Mouse (Mus musculus): ENCODE results near the gene Lsamp. TPM values are rescaled to one million over a fixed set of nuclear protein-coding genes. Genes with fewer than 3 reads are reported as not detected.

Lsamp gene
- polyA plus RNA-seq, 1 experiment from 2014 or later = 21.5 TPM

DNA sequence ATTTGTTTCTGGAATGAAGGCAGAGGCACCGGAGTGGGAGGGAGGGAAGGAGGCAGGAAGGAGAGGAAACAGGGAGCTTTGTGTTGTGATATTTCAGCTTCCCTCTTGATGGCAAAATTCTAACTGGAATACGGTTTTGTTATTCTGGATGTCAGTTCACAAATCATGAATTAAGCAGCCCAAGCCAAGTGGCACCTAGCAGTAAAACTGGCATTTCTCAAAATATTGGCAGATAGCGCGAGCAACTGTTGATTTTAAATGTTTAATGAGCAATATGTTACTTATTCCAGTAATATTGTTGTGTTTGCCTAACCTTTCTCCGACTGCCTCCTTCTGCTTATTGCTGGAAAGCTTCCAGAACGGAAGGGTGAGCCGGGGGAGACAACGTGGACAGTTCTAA lies 2118.5 kb downstream of the Lsamp start:
- DNase-seq (ENCODE audit: low spot score) (no peak), ATAC-seq (replicated peaks; ENCODE audit: low FRiP score) (no peak)
- no peaks in the 10 kb centered on the region for H3K9me3 ChIP-seq (ENCODE audit: control insufficient read depth, low read length)
- H3K4me1 ChIP-seq (replicated peaks; ENCODE audit: control insufficient read depth, insufficient read depth, low read length) = no peaks in the 10 kb centered on the region
- no peaks in the 10 kb centered on the region for H3K27me3 ChIP-seq (ENCODE audit: control insufficient read depth, insufficient read depth, low read length)
- no peak overlapping the region for H3K9ac ChIP-seq (ENCODE audit: low read length)
- WGBS = 90% methylated on average over 8 of the region's 8 CpGs
- H3K36me3 ChIP-seq (ENCODE audit: control insufficient read depth, insufficient read depth, low read length) = no peaks in the 10 kb centered on the region
- no peak overlapping the region for H3K4me3 ChIP-seq (ENCODE audit: low read depth, low read length)
- H3K4me2 ChIP-seq (ENCODE audit: low read depth, low read length, severe bottlenecking) = no peak overlapping the region
- H3K27ac ChIP-seq (ENCODE audit: low read depth, low read length) = no peak overlapping the region

GRCm38 (mm10) chr16:42112251-42112650 lies 2128.1 kb downstream of the Lsamp start:
- DNase-seq (ENCODE audit: low spot score) (no peak), ATAC-seq (replicated peaks; ENCODE audit: low FRiP score) (no peak)
- Histone ChIP-seq H3K9me3 (ENCODE audit: control insufficient read depth, low read length) (no peaks in the 10 kb centered on the region), H3K27me3 (ENCODE audit: control insufficient read depth, insufficient read depth, low read length) (no peaks in the 10 kb centered on the region), H3K9ac (ENCODE audit: low read length) (no peak overlapping the region), H3K4me2 (ENCODE audit: low read depth, low read length, severe bottlenecking) (no peak overlapping the region), H3K27ac (ENCODE audit: low read depth, low read length) (no peak overlapping the region), H3K36me3 (ENCODE audit: control insufficient read depth, insufficient read depth, low read length) (no peaks in the 10 kb centered on the region), H3K4me1 (replicated peaks; ENCODE audit: control insufficient read depth, insufficient read depth, low read length) (no peaks in the 10 kb centered on the region), H3K4me3 (ENCODE audit: low read depth, low read length) (no peak overlapping the region)
- 90% methylated on average over 1 of the region's 1 CpGs for WGBS

DNA sequence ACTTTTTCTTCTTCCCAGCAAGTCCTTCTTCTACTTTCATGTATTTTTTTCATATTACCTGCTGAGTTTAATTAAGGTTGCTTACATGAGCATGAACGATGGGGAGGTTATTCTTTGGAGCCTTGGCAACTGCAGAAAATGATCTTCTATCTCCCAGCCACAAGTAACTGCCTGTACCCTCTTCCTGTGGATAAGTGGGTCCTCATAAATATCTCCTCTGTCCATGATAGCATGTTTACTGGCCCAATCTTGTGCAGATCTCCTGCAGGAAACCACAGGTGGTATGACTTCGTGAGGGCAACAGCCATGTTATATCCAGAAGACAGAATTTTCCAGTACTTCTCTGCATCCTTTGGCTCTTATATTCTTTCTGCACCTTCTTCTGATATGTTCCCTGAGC lies 2129.1 kb downstream of the Lsamp start:
- no peak for DNase-seq (ENCODE audit: low spot score)
- no peak for ATAC-seq (replicated peaks; ENCODE audit: low FRiP score)
- H3K27me3 ChIP-seq (ENCODE audit: control insufficient read depth, insufficient read depth, low read length) = no peaks in the 10 kb centered on the region

GRCm38 (mm10) chr16:42121788-42122187 lies 2137.6 kb downstream of the Lsamp start:
- H3K27me3 ChIP-seq (ENCODE audit: control insufficient read depth, insufficient read depth, low read length) = no peaks in the 10 kb centered on the region
- H3K9ac ChIP-seq (ENCODE audit: low read length) = no peak overlapping the region
- WGBS = 93% methylated on average over 6 of the region's 6 CpGs
- no peak overlapping the region for H3K27ac ChIP-seq (ENCODE audit: low read depth, low read length)
- H3K4me3 ChIP-seq (ENCODE audit: low read depth, low read length) = no peak overlapping the region
- ATAC-seq (replicated peaks; ENCODE audit: low FRiP score) = no peak
- no peak overlapping the region for H3K4me2 ChIP-seq (ENCODE audit: low read depth, low read length, severe bottlenecking)
- no peaks in the 10 kb centered on the region for H3K36me3 ChIP-seq (ENCODE audit: control insufficient read depth, insufficient read depth, low read length)
- H3K4me1 ChIP-seq (replicated peaks; ENCODE audit: control insufficient read depth, insufficient read depth, low read length) = 0 out of 2 replicates have a peak, but pooled peaks cover 2% of the 10 kb centered on the region
- no peak for DNase-seq (ENCODE audit: low spot score)
- H3K9me3 ChIP-seq (ENCODE audit: control insufficient read depth, low read length) = no peaks in the 10 kb centered on the region

More for the DNA sequence above, 2129.1 kb downstream of the Lsamp start:
- Histone ChIP-seq H3K9ac (ENCODE audit: low read length) (no peak overlapping the region), H3K9me3 (ENCODE audit: control insufficient read depth, low read length) (no peaks in the 10 kb centered on the region), H3K4me3 (ENCODE audit: low read depth, low read length) (no peak overlapping the region), H3K36me3 (ENCODE audit: control insufficient read depth, insufficient read depth, low read length) (no peaks in the 10 kb centered on the region), H3K4me2 (ENCODE audit: low read depth, low read length, severe bottlenecking) (no peak overlapping the region), H3K27ac (ENCODE audit: low read depth, low read length) (no peak overlapping the region), H3K4me1 (replicated peaks; ENCODE audit: control insufficient read depth, insufficient read depth, low read length) (no peaks in the 10 kb centered on the region)
- 88% methylated on average over 2 of the region's 2 CpGs for WGBS

- Histone ChIP-seq H3K27me3 (ENCODE audit: control insufficient read depth, insufficient read depth, low read length) (no peaks in the 10 kb centered on the region), H3K4me3 (ENCODE audit: low read depth, low read length) (no peak overlapping the region), H3K36me3 (ENCODE audit: control insufficient read depth, insufficient read depth, low read length) (no peaks in the 10 kb centered on the region), H3K4me2 (ENCODE audit: low read depth, low read length, severe bottlenecking) (no peak overlapping the region), H3K27ac (ENCODE audit: low read depth, low read length) (no peak overlapping the region), H3K4me1 (replicated peaks; ENCODE audit: control insufficient read depth, insufficient read depth, low read length) (0 out of 2 replicates have a peak, but pooled peaks cover 2% of the 10 kb centered on the region), H3K9ac (ENCODE audit: low read length) (no peak overlapping the region), H3K9me3 (ENCODE audit: control insufficient read depth, low read length) (no peaks in the 10 kb centered on the region)
- 57% methylated on average over 4 of the region's 4 CpGs for WGBS
- DNase-seq (ENCODE audit: low spot score) = no peak
- ATAC-seq (replicated peaks; ENCODE audit: low FRiP score) = no peak
Measured at GRCm38 (mm10) chr16:42123826-42124225, 2139.7 kb downstream of the Lsamp start.

GRCm38 (mm10) chr16:42126061-42126460 lies 2141.9 kb downstream of the Lsamp start:
- no peaks in the 10 kb centered on the region for H3K36me3 ChIP-seq (ENCODE audit: control insufficient read depth, insufficient read depth, low read length)
- no peaks in the 10 kb centered on the region for H3K9me3 ChIP-seq (ENCODE audit: control insufficient read depth, low read length)
- 0 out of 2 replicates have a peak, but pooled peaks cover 2% of the 10 kb centered on the region for H3K4me1 ChIP-seq (replicated peaks; ENCODE audit: control insufficient read depth, insufficient read depth, low read length)
- no peak overlapping the region for H3K9ac ChIP-seq (ENCODE audit: low read length)
- ATAC-seq (replicated peaks; ENCODE audit: low FRiP score) (no peak), DNase-seq (ENCODE audit: low spot score) (no peak)
- H3K27ac ChIP-seq (ENCODE audit: low read depth, low read length) = no peak overlapping the region
- H3K4me2 ChIP-seq (ENCODE audit: low read depth, low read length, severe bottlenecking) = no peak overlapping the region
- WGBS = 79% methylated on average over 2 of the region's 2 CpGs
- no peak overlapping the region for H3K4me3 ChIP-seq (ENCODE audit: low read depth, low read length)
- no peaks in the 10 kb centered on the region for H3K27me3 ChIP-seq (ENCODE audit: control insufficient read depth, insufficient read depth, low read length)

DNA sequence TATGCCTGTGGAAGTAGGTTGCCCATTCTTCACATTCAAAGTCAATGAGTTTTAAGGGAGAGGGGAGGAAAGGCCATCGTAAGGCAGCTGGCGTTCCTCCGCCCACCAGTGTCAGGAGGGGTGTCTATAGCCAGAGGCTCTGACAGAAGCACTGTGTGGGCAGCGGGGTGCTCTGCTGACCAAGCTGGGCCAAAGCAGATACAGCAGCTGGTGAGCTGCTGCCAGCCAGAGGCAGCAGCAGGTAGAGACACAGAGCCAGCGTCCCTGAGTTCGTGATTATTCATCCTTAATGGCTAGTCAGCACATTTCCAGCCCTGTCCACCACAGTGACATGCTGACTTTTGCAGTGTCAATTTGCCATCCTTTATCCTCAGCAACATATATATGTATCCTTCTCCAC lies 2163.0 kb downstream of the Lsamp start:
- H3K27ac ChIP-seq (ENCODE audit: low read depth, low read length) = no peak overlapping the region
- 62% methylated on average over 6 of the region's 6 CpGs for WGBS
- no peak for DNase-seq (ENCODE audit: low spot score)
- no peaks in the 10 kb centered on the region for H3K9me3 ChIP-seq (ENCODE audit: control insufficient read depth, low read length)
- no peaks in the 10 kb centered on the region for H3K36me3 ChIP-seq (ENCODE audit: control insufficient read depth, insufficient read depth, low read length)
- H3K27me3 ChIP-seq (ENCODE audit: control insufficient read depth, insufficient read depth, low read length) = no peaks in the 10 kb centered on the region
- no peak overlapping the region for H3K9ac ChIP-seq (ENCODE audit: low read length)
- H3K4me2 ChIP-seq (ENCODE audit: low read depth, low read length, severe bottlenecking) = no peak overlapping the region
- H3K4me1 ChIP-seq (replicated peaks; ENCODE audit: control insufficient read depth, insufficient read depth, low read length) = no peaks in the 10 kb centered on the region
- no peak for ATAC-seq (replicated peaks; ENCODE audit: low FRiP score)
- H3K4me3 ChIP-seq (ENCODE audit: low read depth, low read length) = no peak overlapping the region

- DNase-seq (ENCODE audit: low spot score) = no peak
- Histone ChIP-seq H3K4me3 (ENCODE audit: low read depth, low read length) (no peak overlapping the region), H3K27ac (ENCODE audit: low read depth, low read length) (no peak overlapping the region), H3K9me3 (ENCODE audit: control insufficient read depth, low read length) (no peaks in the 10 kb centered on the region), H3K9ac (ENCODE audit: low read length) (no peak overlapping the region), H3K27me3 (ENCODE audit: control insufficient read depth, insufficient read depth, low read length) (no peaks in the 10 kb centered on the region), H3K36me3 (ENCODE audit: control insufficient read depth, insufficient read depth, low read length) (no peaks in the 10 kb centered on the region), H3K4me2 (ENCODE audit: low read depth, low read length, severe bottlenecking) (no peak overlapping the region), H3K4me1 (replicated peaks; ENCODE audit: control insufficient read depth, insufficient read depth, low read length) (no peaks in the 10 kb centered on the region; the same call in 1 of the 2 replicates)
- ATAC-seq (replicated peaks; ENCODE audit: low FRiP score) = no peak
- 25% methylated on average over 6 of the region's 6 CpGs for WGBS
Measured at GRCm38 (mm10) chr16:42149216-42149942, 2165.2 kb downstream of the Lsamp start.

GRCm38 (mm10) chr16:42152640-42153039 lies 2168.5 kb downstream of the Lsamp start:
- no peaks in the 10 kb centered on the region for H3K9me3 ChIP-seq (ENCODE audit: control insufficient read depth, low read length)
- no peak for DNase-seq (ENCODE audit: low spot score)
- no peak overlapping the region for H3K9ac ChIP-seq (ENCODE audit: low read length)
- ATAC-seq (replicated peaks; ENCODE audit: low FRiP score) = no peak
- no peaks in the 10 kb centered on the region; the same call in 1 of the 2 replicates for H3K4me1 ChIP-seq (replicated peaks; ENCODE audit: control insufficient read depth, insufficient read depth, low read length)
- H3K36me3 ChIP-seq (ENCODE audit: control insufficient read depth, insufficient read depth, low read length) = no peaks in the 10 kb centered on the region
- no peak overlapping the region for H3K4me3 ChIP-seq (ENCODE audit: low read depth, low read length)
- WGBS = 72% methylated on average over 8 of the region's 8 CpGs
- H3K27ac ChIP-seq (ENCODE audit: low read depth, low read length) = no peak overlapping the region
- no peaks in the 10 kb centered on the region for H3K27me3 ChIP-seq (ENCODE audit: control insufficient read depth, insufficient read depth, low read length)
- H3K4me2 ChIP-seq (ENCODE audit: low read depth, low read length, severe bottlenecking) = no peak overlapping the region

Data from forebrain, embryonic 11.5 days (tissue).